Mouse (Mus musculus): ENCODE measurements around the gene CK137956. TPM values are rescaled to one million over a fixed set of nuclear protein-coding genes. Genes with fewer than 3 reads are reported as not detected.

Gene CK137956
- polyA plus RNA-seq (2012; fragmentation: generic; extraction: Trizol) = not detected

- no peaks in the 10 kb centered on the region for H3K27me3 ChIP-seq (ENCODE audit: control insufficient read depth, insufficient read depth, insufficient read length)
- H3K79me2 ChIP-seq (ENCODE audit: control insufficient read depth, insufficient read depth) = no peaks in the 10 kb centered on the region
- H3K4me3 ChIP-seq = no peak within 1 kb of the TSS
- no peaks in the 10 kb centered on the region for H3K36me3 ChIP-seq (ENCODE audit: control insufficient read depth, insufficient read depth)
- H3ac ChIP-seq (ENCODE audit: control insufficient read depth, insufficient read length) = no peak within 1 kb of the TSS
- no peak within 1 kb of the TSS for H3K4me2 ChIP-seq (ENCODE audit: low read depth)
- TF ChIP-seq MYOD1 (IDR thresholded peaks at IDR 0.05; ENCODE audit: control insufficient read depth in 1 of 3, insufficient read length in 2 of 3, low read depth in 2 of 3) (no peak), MYOG (IDR thresholded peaks at IDR 0.05; ENCODE audit: control insufficient read depth in 1 of 3, insufficient read depth in 1 of 3, insufficient read length in 2 of 3, low read depth in 2 of 3) (no peak), TCF12 (IDR thresholded peaks at IDR 0.05; ENCODE audit: insufficient read depth, poor library complexity, severe bottlenecking) (no peak), MAX (IDR thresholded peaks at IDR 0.05; ENCODE audit: low read depth) (no peak), USF1 (IDR thresholded peaks at IDR 0.05; ENCODE audit: low read depth) (no peak), REST (IDR thresholded peaks at IDR 0.05; ENCODE audit: insufficient read depth, insufficient read length) (no peak)
Observed at GRCm38 (mm10) chr4:127970901-127971868, at the start of gene CK137956. TSS of gene CK137956 (minus strand) at chr4:127970951.

DNA sequence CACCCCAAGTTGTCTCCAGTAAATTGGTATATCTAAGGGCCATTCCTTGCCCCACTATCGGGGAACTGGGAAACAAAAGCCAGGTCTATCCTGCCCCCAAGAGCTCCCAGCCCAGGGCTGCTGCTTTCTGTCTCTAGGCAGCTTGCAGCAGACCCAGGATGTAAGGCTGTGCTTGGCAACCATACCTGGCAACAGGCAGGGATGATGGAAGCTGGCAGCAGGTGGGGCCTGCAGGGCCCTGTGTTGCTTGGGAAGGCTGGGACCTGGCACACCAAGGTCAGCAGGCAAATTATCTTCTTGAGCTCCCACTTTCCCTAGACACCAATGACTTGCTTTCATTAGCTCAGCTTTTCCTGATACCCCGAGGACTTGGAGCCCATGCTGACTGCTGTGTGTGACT, 48.7 kb upstream of the CK137956 start:
- Histone ChIP-seq H3ac (ENCODE audit: control insufficient read depth, insufficient read length) (no peak overlapping the region), H3K27me3 (ENCODE audit: control insufficient read depth, insufficient read depth, insufficient read length) (no peaks in the 10 kb centered on the region), H3K79me2 (ENCODE audit: control insufficient read depth, insufficient read depth) (no peaks in the 10 kb centered on the region), H3K4me2 (ENCODE audit: low read depth) (no peak overlapping the region), H3K4me3 (no peak overlapping the region), H3K36me3 (ENCODE audit: control insufficient read depth, insufficient read depth) (no peaks in the 10 kb centered on the region)
- TF ChIP-seq TCF12 (IDR thresholded peaks at IDR 0.05; ENCODE audit: insufficient read depth, poor library complexity, severe bottlenecking) = no peak
- TF ChIP-seq USF1 (IDR thresholded peaks at IDR 0.05; ENCODE audit: low read depth) = no peak
- no peak for TF ChIP-seq CEBPB (IDR thresholded peaks at IDR 0.05; ENCODE audit: insufficient read depth, poor library complexity, severe bottlenecking)
- no peak for TF ChIP-seq REST (IDR thresholded peaks at IDR 0.05; ENCODE audit: insufficient read depth, insufficient read length)
- no peak for TF ChIP-seq POLR2A (IDR thresholded peaks at IDR 0.05; ENCODE audit: insufficient read length, low read depth)
- no peak for TF ChIP-seq SRF (IDR thresholded peaks at IDR 0.05; ENCODE audit: control insufficient read depth, insufficient read length, low read depth)
- no peak for TF ChIP-seq MYOG (IDR thresholded peaks at IDR 0.05; ENCODE audit: control insufficient read depth in 1 of 3, insufficient read depth in 1 of 3, insufficient read length in 2 of 3, low read depth in 2 of 3)
- TF ChIP-seq MYOD1 (IDR thresholded peaks at IDR 0.05; ENCODE audit: control insufficient read depth in 1 of 3, insufficient read length in 2 of 3, low read depth in 2 of 3) = no peak
- TF ChIP-seq MAX (IDR thresholded peaks at IDR 0.05; ENCODE audit: low read depth) = no peak
- TF ChIP-seq E2F4 (IDR thresholded peaks at IDR 0.05; ENCODE audit: insufficient read depth) = no peak
- TF ChIP-seq TCF3 (IDR thresholded peaks at IDR 0.05; ENCODE audit: insufficient read length, low read depth) = no peak
- TF ChIP-seq POLR2AphosphoS2 (IDR thresholded peaks at IDR 0.05; ENCODE audit: insufficient read length, low read depth) = no peak

- TF ChIP-seq MYOD1 (IDR thresholded peaks at IDR 0.05; ENCODE audit: control insufficient read depth in 1 of 3, insufficient read length in 2 of 3, low read depth in 2 of 3) (no peak), POLR2A (IDR thresholded peaks at IDR 0.05; ENCODE audit: insufficient read length, low read depth) (no peak), TCF3 (IDR thresholded peaks at IDR 0.05; ENCODE audit: insufficient read length, low read depth) (no peak), TCF12 (IDR thresholded peaks at IDR 0.05; ENCODE audit: insufficient read depth, poor library complexity, severe bottlenecking) (no peak), USF1 (IDR thresholded peaks at IDR 0.05; ENCODE audit: low read depth) (no peak), POLR2AphosphoS2 (IDR thresholded peaks at IDR 0.05; ENCODE audit: insufficient read length, low read depth) (no peak), SRF (IDR thresholded peaks at IDR 0.05; ENCODE audit: control insufficient read depth, insufficient read length, low read depth) (no peak), MAX (IDR thresholded peaks at IDR 0.05; ENCODE audit: low read depth) (no peak), REST (IDR thresholded peaks at IDR 0.05; ENCODE audit: insufficient read depth, insufficient read length) (no peak), CEBPB (IDR thresholded peaks at IDR 0.05; ENCODE audit: insufficient read depth, poor library complexity, severe bottlenecking) (no peak), MYOG (IDR thresholded peaks at IDR 0.05; ENCODE audit: control insufficient read depth in 1 of 3, insufficient read depth in 1 of 3, insufficient read length in 2 of 3, low read depth in 2 of 3) (no peak), E2F4 (IDR thresholded peaks at IDR 0.05; ENCODE audit: insufficient read depth) (no peak)
- Histone ChIP-seq H3K4me3 (no peak overlapping the region), H3K79me2 (ENCODE audit: control insufficient read depth, insufficient read depth) (no peaks in the 10 kb centered on the region), H3K27me3 (ENCODE audit: control insufficient read depth, insufficient read depth, insufficient read length) (no peaks in the 10 kb centered on the region), H3K36me3 (ENCODE audit: control insufficient read depth, insufficient read depth) (no peaks in the 10 kb centered on the region), H3K4me2 (ENCODE audit: low read depth) (no peak overlapping the region), H3ac (ENCODE audit: control insufficient read depth, insufficient read length) (no peak overlapping the region)
Observed at GRCm38 (mm10) chr4:128004797-128005452, 34.2 kb upstream of the CK137956 start.

- H3ac ChIP-seq (ENCODE audit: control insufficient read depth, insufficient read length) = no peak overlapping the region
- TF ChIP-seq CEBPB (IDR thresholded peaks at IDR 0.05; ENCODE audit: insufficient read depth, poor library complexity, severe bottlenecking) (no peak), MAX (IDR thresholded peaks at IDR 0.05; ENCODE audit: low read depth) (no peak), POLR2A (IDR thresholded peaks at IDR 0.05; ENCODE audit: insufficient read length, low read depth) (no peak), MYOD1 (IDR thresholded peaks at IDR 0.05; ENCODE audit: control insufficient read depth in 1 of 3, insufficient read length in 2 of 3, low read depth in 2 of 3) (no peak), TCF3 (IDR thresholded peaks at IDR 0.05; ENCODE audit: insufficient read length, low read depth) (no peak), USF1 (IDR thresholded peaks at IDR 0.05; ENCODE audit: low read depth) (no peak), POLR2AphosphoS2 (IDR thresholded peaks at IDR 0.05; ENCODE audit: insufficient read length, low read depth) (no peak)
- H3K79me2 ChIP-seq (ENCODE audit: control insufficient read depth, insufficient read depth) = no peaks in the 10 kb centered on the region
- H3K4me3 ChIP-seq = no peak overlapping the region
- no peak overlapping the region for H3K4me2 ChIP-seq (ENCODE audit: low read depth)
- H3K36me3 ChIP-seq (ENCODE audit: control insufficient read depth, insufficient read depth) = no peaks in the 10 kb centered on the region
- no peaks in the 10 kb centered on the region for H3K27me3 ChIP-seq (ENCODE audit: control insufficient read depth, insufficient read depth, insufficient read length)
Observed at GRCm38 (mm10) chr4:128002638-128003101, 31.9 kb upstream of the CK137956 start.

Data from myocyte (in vitro differentiated cells).